Mouse (Mus musculus) limb, embryonic 12.5 days (tissue): ENCODE measurements at regions not wholly inside any gene's neighbourhood (a gene's known extent, or its start where the extent isn't known, plus 50 kb on each side); places are given as distances from the start of the nearest gene placed in this dataset.

ENCODE experiments used
- ATAC-seq: fragments of 200-750 bp; cut with Nextera tagmentation; 2 replicates; pipeline ENCODE4 v1.8.0; 2017; ENCODE audit warnings: low read depth, moderate TSS enrichment; ENCODE audit not compliant: insufficient number of reproducible peaks, insufficient read depth, low FRiP score, low TSS enrichment
- H3K27ac ChIP-seq: fragments of 300-500 bp; sonication (generic); 2 replicates; pipeline ENCODE4 v1.5.1; 2016; ENCODE audit warnings: mild to moderate bottlenecking, moderate library complexity
- H3K27me3 ChIP-seq: fragments of 300-500 bp; sonication (generic); 2 replicates; pipeline ENCODE4 v1.6.1; 2016; ENCODE audit warnings: mild to moderate bottlenecking, moderate library complexity
- H3K36me3 ChIP-seq: fragments of 300-500 bp; sonication (generic); 2 replicates; pipeline ENCODE4 v1.6.1; 2016; ENCODE audit warnings: mild to moderate bottlenecking, moderate library complexity
- H3K4me1 ChIP-seq: fragments of 300-500 bp; sonication (generic); replicated peaks from 2 replicates; pipeline ENCODE4 v1.6.1; 2016
- H3K4me2 ChIP-seq: fragments of 300-500 bp; sonication (generic); 2 replicates; pipeline ENCODE4 v1.6.1; 2016; ENCODE audit warnings: mild to moderate bottlenecking, moderate library complexity
- H3K4me3 ChIP-seq: fragments of 300-500 bp; sonication (generic); replicated peaks from 2 replicates; pipeline ENCODE4 v1.5.1; 2016; ENCODE audit warnings: mild to moderate bottlenecking
- H3K9ac ChIP-seq: fragments of 300-500 bp; sonication (generic); replicated peaks from 2 replicates; pipeline ENCODE4 v1.6.1; 2016; ENCODE audit warnings: mild to moderate bottlenecking, moderate library complexity
- H3K9me3 ChIP-seq: fragments of 300-500 bp; sonication (generic); 2 replicates; pipeline ENCODE4 v1.6.1; 2016; ENCODE audit warnings: mild to moderate bottlenecking, moderate library complexity
- WGBS: fragments of 180-500 bp; shearing (Covaris S2); methylation state at CpG from one replicate; pipeline ENCODE4 v1.1.7; 2016; 5-methylcytosine and 5-hydroxymethylcytosine counted together

GRCm38 (mm10) chr1:23462411-23462810, 64.8 kb upstream of the Ogfrl1 start:
- no peak overlapping the region for H3K9ac ChIP-seq
- H3K27me3 ChIP-seq, result no peaks in the 10 kb centered on the region
- ATAC-seq, result no peak
- no peak overlapping the region for H3K27ac ChIP-seq
- no peaks in the 10 kb centered on the region for H3K9me3 ChIP-seq
- H3K4me3 ChIP-seq, result no peak overlapping the region
- H3K4me2 ChIP-seq, result no peak overlapping the region
- no peaks in the 10 kb centered on the region for H3K4me1 ChIP-seq
- no peaks in the 10 kb centered on the region for H3K36me3 ChIP-seq
- 82% methylated on average over 3 of the region's 3 CpGs for whole genome bisulfite sequencing

- no peak overlapping the region for H3K9ac ChIP-seq
- no peaks in the 10 kb centered on the region for H3K4me1 ChIP-seq
- H3K27me3 ChIP-seq, result no peaks in the 10 kb centered on the region
- WGBS, result 67% methylated on average over 3 of the region's 3 CpGs
- ATAC-seq, result no peak
- no peaks in the 10 kb centered on the region for H3K9me3 ChIP-seq
- H3K36me3 ChIP-seq, result no peaks in the 10 kb centered on the region
- no peak overlapping the region for H3K4me3 ChIP-seq
- no peak overlapping the region for H3K27ac ChIP-seq
- no peak overlapping the region for H3K4me2 ChIP-seq
Measured at GRCm38 (mm10) chr1:23464081-23464480, 66.5 kb upstream of the Ogfrl1 start.

- Histone ChIP-seq H3K27ac (no peak overlapping the region), H3K9me3 (no peaks in the 10 kb centered on the region), H3K4me2 (no peak overlapping the region), H3K9ac (no peak overlapping the region), H3K4me1 (no peaks in the 10 kb centered on the region), H3K4me3 (no peak overlapping the region), H3K27me3 (no peaks in the 10 kb centered on the region), H3K36me3 (no peaks in the 10 kb centered on the region)
- ATAC-seq, result no peak
- WGBS, result 54% methylated on average over 7 of the region's 7 CpGs
Measured at GRCm38 (mm10) chr1:23466340-23466739, 68.8 kb upstream of the Ogfrl1 start.

DNA sequence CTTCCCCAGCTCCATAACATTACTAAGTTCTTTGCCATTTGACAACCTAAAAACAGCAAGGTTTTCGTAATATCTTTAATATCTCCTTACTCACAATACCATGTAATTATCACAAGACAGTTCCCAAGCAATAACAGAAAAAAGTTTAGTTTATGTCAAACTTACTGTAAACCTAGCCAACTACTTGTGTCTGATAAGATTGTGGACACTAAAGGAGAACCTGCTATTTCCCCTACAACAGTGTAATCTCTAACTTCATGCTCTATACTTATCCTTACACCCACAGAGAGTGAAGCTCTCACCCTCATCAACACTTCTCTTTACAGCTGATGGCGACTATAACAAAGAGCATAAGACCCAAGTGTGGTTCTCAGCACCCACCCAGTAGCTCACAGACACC, 69.8 kb upstream of the Ogfrl1 start:
- Histone ChIP-seq H3K4me3 (no peak overlapping the region), H3K36me3 (no peaks in the 10 kb centered on the region), H3K4me1 (no peaks in the 10 kb centered on the region), H3K4me2 (no peak overlapping the region), H3K27ac (no peak overlapping the region), H3K27me3 (no peaks in the 10 kb centered on the region), H3K9ac (no peak overlapping the region), H3K9me3 (no peaks in the 10 kb centered on the region)
- 83% methylated on average over 2 of the region's 2 CpGs for WGBS
- ATAC-seq, result no peak

DNA sequence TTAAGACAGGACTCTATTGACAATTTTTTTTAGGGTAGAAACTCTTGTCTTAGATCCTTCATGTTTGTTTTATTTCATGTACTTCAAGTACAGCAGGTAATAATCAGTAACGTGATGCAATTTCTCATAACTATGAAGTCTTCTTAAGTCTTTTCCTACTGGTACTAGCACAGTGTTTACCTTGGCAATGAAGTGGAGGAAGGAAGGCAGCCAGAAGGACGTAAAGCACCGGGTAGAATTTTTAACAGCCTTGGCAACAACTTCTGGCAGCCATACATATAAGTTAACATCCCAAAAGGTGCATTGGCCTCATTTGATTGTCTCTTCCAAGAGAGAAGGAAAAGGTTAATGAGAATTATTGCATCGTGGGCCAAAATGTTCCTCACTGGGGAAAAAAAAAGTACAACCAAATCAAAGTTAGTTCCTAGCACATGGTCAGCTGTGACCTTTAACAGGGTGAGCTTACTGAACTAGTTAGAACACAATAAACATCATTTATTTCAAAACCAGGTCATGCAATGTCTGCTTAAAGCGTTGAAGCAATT, 83.3 kb upstream of the Ogfrl1 start:
- no peaks in the 10 kb centered on the region for H3K4me1 ChIP-seq
- no peaks in the 10 kb centered on the region for H3K9me3 ChIP-seq
- no peaks in the 10 kb centered on the region for H3K36me3 ChIP-seq
- H3K9ac ChIP-seq, result no peak overlapping the region
- ATAC-seq, result no peak
- no peak overlapping the region for H3K27ac ChIP-seq
- no peaks in the 10 kb centered on the region for H3K27me3 ChIP-seq
- WGBS, result 72% methylated on average over 5 of the region's 5 CpGs
- H3K4me2 ChIP-seq, result no peak overlapping the region
- no peak overlapping the region for H3K4me3 ChIP-seq

DNA sequence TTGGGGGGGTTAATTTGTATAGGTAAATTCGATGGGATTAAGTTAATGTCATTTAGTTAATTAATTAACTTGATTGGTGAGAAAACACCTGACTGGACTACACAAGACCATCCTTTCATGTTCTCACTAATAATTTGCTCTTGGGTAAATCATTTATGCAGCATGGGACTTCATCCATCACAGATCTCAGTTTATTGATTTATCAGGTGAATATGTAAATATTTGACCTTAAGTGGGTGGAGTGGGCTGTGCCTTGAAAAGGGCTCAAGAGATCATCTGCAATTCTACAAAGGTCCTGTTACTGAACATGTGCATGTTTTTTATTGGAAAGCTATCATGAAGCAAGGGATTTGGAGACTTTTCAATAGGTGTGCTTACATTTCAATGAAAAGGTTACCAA, 87.0 kb upstream of the Ogfrl1 start:
- Histone ChIP-seq H3K36me3 (no peaks in the 10 kb centered on the region), H3K4me3 (no peak overlapping the region), H3K4me1 (no peaks in the 10 kb centered on the region), H3K4me2 (no peak overlapping the region), H3K27me3 (no peaks in the 10 kb centered on the region), H3K27ac (no peak overlapping the region), H3K9me3 (no peaks in the 10 kb centered on the region), H3K9ac (no peak overlapping the region)
- ATAC-seq, result no peak
- 51% methylated on average over 1 of the region's 1 CpGs for WGBS

- Histone ChIP-seq H3K4me1 (no peaks in the 10 kb centered on the region), H3K27me3 (no peaks in the 10 kb centered on the region), H3K9ac (no peak overlapping the region), H3K4me3 (no peak overlapping the region), H3K36me3 (no peaks in the 10 kb centered on the region), H3K9me3 (no peaks in the 10 kb centered on the region), H3K4me2 (no peak overlapping the region), H3K27ac (no peak overlapping the region)
- ATAC-seq, result no peak
- 64% methylated on average over 3 of the region's 3 CpGs for WGBS
Measured at GRCm38 (mm10) chr1:23485150-23485775, 87.7 kb upstream of the Ogfrl1 start.

DNA sequence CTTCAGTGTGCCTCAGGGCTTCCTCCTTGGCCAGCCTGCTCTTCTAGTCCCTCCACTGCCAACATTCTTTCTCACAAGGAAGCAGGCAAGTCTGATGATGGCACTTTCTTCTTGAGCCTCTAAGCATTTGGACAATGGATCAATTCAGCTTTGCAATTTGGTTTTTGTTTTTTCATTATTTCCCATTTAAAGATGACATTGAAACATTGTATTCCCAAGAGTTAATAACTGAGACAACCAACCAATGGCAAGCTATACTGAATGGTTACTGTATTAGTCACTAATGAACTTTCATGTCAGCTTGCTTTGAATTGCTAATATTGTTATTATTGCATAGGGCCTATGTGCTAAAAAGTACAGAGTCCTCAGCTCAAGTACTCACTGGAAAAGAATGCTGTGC, 89.5 kb upstream of the Ogfrl1 start:
- Histone ChIP-seq H3K4me2 (no peak overlapping the region), H3K27ac (no peak overlapping the region), H3K9ac (no peak overlapping the region), H3K4me3 (no peak overlapping the region), H3K36me3 (no peaks in the 10 kb centered on the region), H3K4me1 (no peaks in the 10 kb centered on the region), H3K27me3 (no peaks in the 10 kb centered on the region), H3K9me3 (no peaks in the 10 kb centered on the region)
- ATAC-seq, result no peak

DNA sequence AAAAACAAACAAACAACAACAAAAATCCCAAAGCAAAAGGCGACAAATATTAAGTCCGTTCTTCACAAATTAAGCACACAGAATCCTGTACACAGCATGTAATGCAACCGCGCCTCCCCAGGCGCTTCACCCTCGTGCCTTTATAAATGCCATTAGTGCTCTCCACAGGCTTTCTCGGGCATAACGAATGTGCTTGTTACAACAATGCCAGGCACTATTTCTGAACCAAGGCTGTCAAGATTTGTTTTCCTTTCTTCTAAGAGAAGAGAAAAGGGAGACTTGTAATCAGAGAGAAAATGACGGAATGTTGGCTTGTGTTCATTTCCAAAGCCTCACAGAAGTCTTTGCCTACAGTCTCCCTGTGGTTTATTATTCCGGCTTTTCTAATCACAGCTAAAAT, 93.1 kb upstream of the Ogfrl1 start:
- no peak overlapping the region for H3K4me3 ChIP-seq
- no peaks in the 10 kb centered on the region for H3K9me3 ChIP-seq
- no peaks in the 10 kb centered on the region for H3K36me3 ChIP-seq
- no peak overlapping the region for H3K4me2 ChIP-seq
- H3K4me1 ChIP-seq, result no peaks in the 10 kb centered on the region
- 65% methylated on average over 10 of the region's 10 CpGs for WGBS
- H3K27ac ChIP-seq, result no peak overlapping the region
- no peaks in the 10 kb centered on the region; the same call in 1 of the 2 replicates for H3K27me3 ChIP-seq
- no peak overlapping the region for H3K9ac ChIP-seq
- ATAC-seq, result no peak

GRCm38 (mm10) chr1:23491041-23491440, 93.5 kb upstream of the Ogfrl1 start:
- no peak for ATAC-seq
- no peak overlapping the region for H3K27ac ChIP-seq
- H3K27me3 ChIP-seq, result no peaks in the 10 kb centered on the region; the same call in 1 of the 2 replicates
- no peaks in the 10 kb centered on the region for H3K4me1 ChIP-seq
- H3K4me2 ChIP-seq, result no peak overlapping the region
- no peak overlapping the region for H3K9ac ChIP-seq
- 81% methylated on average over 6 of the region's 6 CpGs for WGBS
- no peak overlapping the region for H3K4me3 ChIP-seq
- H3K9me3 ChIP-seq, result no peaks in the 10 kb centered on the region
- no peaks in the 10 kb centered on the region for H3K36me3 ChIP-seq

DNA sequence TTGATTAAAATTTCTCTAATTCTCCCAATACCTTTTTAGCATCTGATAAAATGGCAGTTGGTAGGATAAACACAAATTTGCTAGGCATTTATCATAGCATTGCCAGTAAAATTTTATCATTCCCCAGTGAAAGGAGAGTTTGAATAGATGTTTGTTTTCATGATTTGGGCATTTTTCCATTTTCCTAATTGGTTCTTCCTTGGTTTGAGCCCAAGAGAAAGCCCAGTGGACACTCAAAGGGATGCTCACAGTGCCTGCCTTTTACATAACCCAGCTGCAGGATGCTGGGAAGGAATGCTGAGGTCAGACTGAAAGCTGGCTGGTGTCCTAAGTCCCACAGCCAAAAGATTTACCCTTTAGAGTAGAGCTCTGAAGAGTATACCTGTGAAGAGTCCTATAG, 95.4 kb upstream of the Ogfrl1 start:
- Histone ChIP-seq H3K36me3 (no peaks in the 10 kb centered on the region), H3K9me3 (no peaks in the 10 kb centered on the region), H3K9ac (no peak overlapping the region), H3K27me3 (no peaks in the 10 kb centered on the region; the same call in 1 of the 2 replicates), H3K27ac (no peak overlapping the region), H3K4me2 (no peak overlapping the region), H3K4me3 (no peak overlapping the region), H3K4me1 (no peaks in the 10 kb centered on the region)
- ATAC-seq, result no peak

GRCm38 (mm10) chr1:23495412-23495811, 97.8 kb upstream of the Ogfrl1 start:
- H3K4me3 ChIP-seq, result no peak overlapping the region
- H3K27ac ChIP-seq, result no peak overlapping the region
- no peaks in the 10 kb centered on the region; the same call in 1 of the 2 replicates for H3K27me3 ChIP-seq
- H3K9ac ChIP-seq, result no peak overlapping the region
- 60% methylated on average over 4 of the region's 4 CpGs for WGBS
- no peak overlapping the region for H3K4me2 ChIP-seq
- no peaks in the 10 kb centered on the region for H3K4me1 ChIP-seq
- no peaks in the 10 kb centered on the region for H3K36me3 ChIP-seq
- ATAC-seq, result no peak
- H3K9me3 ChIP-seq, result no peaks in the 10 kb centered on the region
